Mouse (Mus musculus): ENCODE measurements around the gene Rnf43.

Rnf43 gene

GRCm38 (mm10) chr11:87677756-87678155, 15.2 kb downstream of the Rnf43 start:
- DNase-seq (ENCODE audit: low spot score) = no peak

- no peak for DNase-seq (ENCODE audit: low spot score)
Measured at GRCm38 (mm10) chr11:87678545-87678944, 16.0 kb downstream of the Rnf43 start.

DNA sequence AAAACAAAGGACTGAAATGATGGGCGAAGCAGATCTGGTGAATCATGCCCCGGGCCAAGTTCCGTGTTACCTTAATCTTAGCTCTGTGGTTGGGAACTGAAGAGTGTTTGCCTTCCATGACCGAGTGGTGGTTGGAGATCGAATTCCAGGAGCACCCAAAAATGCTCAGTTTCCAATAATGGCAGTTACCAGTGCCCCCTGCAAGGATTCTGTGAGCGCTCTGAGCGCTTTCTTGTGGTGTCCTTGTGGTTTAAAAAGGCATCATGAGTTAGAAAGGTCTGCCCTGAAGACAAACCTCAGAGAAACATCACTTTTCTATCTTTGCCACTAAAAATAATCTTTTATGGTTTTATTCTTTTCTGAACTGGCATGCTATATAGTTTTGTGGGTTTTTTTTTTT, 16.5 kb downstream of the Rnf43 start:
- no peak for DNase-seq (ENCODE audit: low spot score)

GRCm38 (mm10) chr11:87680786-87681185, 18.3 kb downstream of the Rnf43 start:
- DNase-seq (ENCODE audit: low spot score) = no peak

GRCm38 (mm10) chr11:87682096-87682495, 19.6 kb downstream of the Rnf43 start:
- DNase-seq (ENCODE audit: low spot score) = no peak

DNA sequence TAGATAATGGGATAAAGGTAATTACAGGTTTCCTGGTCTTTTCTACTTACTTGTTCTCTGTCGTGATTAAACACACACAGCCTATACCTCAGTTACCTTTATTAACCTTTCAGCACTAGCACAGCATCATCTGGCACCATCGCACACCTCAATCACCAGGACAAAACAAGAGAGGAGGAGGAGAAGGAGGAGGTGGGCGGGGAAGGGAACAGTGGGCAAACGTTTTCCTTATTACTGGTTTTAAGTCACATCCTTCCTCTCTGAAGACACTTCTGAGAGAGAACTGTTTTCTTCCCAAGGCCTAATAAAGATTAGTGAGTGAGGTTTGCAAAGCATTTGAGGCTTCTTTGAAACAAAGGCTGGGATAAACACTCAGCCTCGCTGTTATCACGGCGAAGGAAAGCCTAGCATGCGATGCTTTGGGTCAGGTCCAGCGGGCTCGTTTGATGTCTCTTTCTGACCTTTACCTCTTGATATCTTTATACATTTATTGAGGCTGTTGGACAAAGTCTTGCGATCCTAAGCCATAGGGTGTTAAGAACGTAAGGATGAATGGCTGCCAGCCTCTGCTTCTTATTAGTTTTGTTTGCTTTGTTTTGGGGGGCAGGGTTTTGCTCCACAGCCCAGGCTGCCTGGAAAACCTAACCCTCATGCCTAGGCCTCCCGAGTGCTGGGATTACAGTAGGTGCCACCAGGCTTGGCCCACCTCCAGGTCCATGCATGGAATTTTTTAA, 20.5 kb downstream of the Rnf43 start:
- no peak for DNase-seq (ENCODE audit: low spot score)

DNA sequence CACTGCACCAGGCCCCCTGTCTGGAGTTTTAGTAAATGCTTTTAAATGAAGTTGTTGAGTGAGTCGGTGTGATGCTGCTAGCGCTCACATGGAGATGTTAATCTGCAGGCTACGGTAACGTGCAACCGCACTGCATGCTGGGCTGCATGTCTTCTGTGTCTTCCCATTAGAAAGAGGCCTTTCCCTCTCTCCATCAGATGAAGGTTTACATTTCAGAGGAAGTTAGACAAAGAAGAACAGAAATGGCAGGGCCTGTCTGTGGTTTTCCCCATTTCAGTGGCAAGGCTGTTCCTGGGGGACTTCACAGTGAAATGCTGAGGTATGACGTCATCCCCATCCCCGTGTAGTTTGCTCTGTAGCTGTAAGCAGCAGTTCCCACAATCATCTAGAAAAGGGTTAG, 23.9 kb downstream of the Rnf43 start:
- no peak for DNase-seq (ENCODE audit: low spot score)

DNA sequence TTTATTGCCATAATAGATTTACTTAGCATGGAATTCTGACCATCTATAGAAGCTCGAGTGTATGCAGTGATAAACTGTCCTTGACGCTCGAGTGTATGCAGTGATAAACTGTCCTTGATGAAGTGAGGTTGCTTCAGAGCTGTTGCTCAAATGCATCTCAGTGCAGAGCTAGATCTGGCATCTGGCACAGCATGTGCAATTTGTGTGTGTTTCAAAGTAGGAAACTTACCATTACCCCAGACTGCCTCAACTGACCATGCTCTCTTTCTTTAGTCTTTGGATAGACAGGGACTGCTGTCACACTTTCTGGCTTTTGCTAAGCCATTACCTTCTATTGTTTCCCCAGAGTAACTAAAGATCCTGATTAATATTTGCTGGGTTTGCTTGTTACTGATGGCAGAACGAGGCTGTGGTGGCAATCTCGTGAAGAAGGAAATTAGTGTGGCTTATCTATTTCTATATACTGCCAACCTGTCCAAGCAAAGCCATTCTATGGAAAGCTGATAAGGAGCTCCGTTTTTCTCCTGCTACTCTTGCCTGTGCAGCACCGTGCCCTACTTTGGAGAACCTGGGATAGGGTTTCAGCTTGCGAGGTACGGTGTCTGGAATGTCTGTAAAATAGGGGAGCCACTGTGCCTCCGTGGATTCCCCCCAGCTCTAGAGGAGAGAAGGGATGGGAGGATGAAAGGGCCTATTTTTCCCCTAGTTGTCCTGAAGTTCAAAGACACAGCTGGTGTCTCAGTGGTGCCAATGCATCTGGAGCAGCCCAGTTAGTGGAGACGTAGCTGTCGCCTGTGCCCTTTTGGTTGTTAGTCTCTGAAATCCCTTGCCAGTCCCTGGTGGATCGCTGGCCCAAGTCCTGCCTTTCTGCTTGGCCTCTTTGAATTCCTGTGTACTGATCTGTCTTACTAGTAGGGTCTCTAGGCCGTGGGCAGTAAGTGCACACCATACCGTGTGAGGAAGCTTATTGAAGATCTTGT, 25.0 kb downstream of the Rnf43 start:
- no peak for DNase-seq (ENCODE audit: low spot score)

GRCm38 (mm10) chr11:87688478-87689203, 26.1 kb downstream of the Rnf43 start:
- no peak for DNase-seq (ENCODE audit: low spot score)

DNA sequence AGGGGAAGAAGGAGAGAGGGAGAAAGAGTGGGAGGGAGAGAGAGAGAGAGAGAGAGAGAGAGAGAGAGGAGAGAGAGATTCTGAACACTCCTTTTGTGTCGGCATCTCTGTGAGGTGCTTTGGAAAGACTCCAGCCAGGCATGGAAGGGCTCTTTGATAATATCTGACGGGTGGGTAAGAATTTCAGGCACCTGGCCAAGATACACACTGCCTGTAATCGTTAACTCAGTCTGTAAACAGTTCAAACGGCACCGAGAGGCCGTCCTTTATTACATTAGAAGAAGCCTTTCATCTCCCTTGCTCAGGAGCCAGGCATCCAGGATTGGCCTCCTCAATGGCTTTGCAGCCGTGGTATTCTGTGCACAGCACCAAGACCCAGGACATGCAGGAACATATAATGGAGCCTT, 26.9 kb downstream of the Rnf43 start:
- no peak for DNase-seq (ENCODE audit: low spot score)

- DNase-seq (ENCODE audit: low spot score) = no peak
Measured at GRCm38 (mm10) chr11:87690054-87690740, 27.7 kb downstream of the Rnf43 start.

DNA sequence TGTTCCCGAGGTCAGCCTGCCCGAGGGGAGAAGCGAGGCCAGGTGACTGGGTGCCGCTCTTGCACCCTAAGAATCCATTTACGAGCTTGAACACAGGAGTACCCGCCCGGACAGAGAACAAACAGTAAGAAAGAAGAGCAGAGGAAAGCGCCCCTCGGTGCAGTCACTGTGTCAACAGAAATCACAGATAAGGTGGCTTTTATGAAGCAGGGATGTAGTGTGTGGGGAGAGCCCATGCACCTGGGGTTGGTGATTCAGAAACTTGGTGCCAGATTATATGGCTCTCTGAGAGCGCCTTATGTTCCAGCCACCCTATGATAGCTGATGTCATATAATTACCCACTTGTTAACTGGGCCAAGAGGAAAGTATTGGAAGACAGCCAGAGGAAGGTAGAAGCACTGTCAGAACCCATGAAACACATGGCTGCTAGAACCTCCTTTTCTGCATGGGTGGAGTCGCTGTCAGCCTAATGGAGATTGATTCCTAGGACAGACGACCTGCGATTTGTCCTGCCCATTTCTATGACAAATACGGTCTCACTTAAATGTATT, 34.7 kb downstream of the Rnf43 start:
- DNase-seq (ENCODE audit: low spot score) = no peak

- no peak for DNase-seq (ENCODE audit: low spot score)
Measured at GRCm38 (mm10) chr11:87698126-87698525, 35.6 kb downstream of the Rnf43 start.

GRCm38 (mm10) chr11:87701108-87701507, 38.6 kb downstream of the Rnf43 start:
- DNase-seq (ENCODE audit: low spot score) = no peak

DNA sequence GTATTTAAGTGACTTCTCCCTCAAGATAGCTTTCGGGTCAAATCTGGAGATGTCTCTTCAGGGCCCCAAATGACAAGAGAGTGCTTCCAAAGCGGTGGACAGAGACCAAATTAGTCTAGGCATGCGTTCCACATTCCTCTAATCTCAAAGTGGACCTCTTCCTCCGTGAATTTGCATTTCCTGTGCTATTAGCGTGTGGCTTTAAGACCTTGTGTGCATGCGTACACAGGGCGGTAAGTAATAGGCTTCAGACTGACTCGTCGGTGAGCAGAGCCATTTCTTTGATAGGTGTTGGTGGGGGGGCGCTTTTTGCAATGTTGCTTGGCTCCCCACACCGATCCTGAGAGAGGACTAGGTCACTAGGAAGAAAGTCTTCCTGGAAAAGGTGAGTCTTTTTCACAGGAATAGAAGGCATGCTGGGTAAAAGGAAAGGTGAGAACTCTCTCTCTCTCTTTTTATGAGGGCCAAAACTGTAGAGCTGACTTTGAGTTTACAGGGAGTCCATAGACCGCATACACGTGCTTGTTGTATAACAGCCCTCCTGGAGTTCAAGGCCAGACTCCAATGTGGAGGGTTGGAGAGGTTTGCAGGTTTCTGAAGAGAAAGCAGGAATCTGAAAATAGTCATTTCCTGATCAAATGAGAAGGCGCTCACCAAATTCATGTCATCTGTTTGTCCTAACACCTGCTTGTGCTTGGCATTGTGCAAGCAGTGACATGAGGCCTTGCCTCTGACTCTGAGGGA, 39.5 kb downstream of the Rnf43 start:
- DNase-seq (ENCODE audit: low spot score) = no peak

- DNase-seq (ENCODE audit: low spot score) = peak; percentile 55
Measured at GRCm38 (mm10) chr11:87703654-87704053, 41.1 kb downstream of the Rnf43 start.

DNA sequence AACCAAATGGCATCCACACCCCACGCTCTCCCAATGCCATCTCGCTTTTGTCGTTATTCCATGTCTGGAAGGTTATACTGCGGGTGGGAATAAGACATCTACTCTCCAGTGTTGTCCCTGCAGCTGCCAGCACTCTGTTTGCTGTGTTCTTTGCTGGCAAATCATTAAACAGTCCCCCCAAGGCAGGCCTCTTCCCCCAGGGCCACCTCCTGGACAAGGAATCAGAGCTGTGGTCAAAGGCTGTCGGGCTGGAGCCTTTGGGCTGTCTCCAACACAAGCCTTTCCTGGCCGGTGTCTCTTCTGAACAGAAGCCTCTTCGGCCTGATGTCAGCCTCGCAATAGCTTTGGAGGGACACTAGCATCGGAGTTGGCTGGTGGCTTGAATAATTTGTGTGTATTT, 41.8 kb downstream of the Rnf43 start:
- DNase-seq (ENCODE audit: low spot score) = no peak

GRCm38 (mm10) chr11:87707570-87707969, 45.0 kb downstream of the Rnf43 start:
- no peak for DNase-seq (ENCODE audit: low spot score)

DNA sequence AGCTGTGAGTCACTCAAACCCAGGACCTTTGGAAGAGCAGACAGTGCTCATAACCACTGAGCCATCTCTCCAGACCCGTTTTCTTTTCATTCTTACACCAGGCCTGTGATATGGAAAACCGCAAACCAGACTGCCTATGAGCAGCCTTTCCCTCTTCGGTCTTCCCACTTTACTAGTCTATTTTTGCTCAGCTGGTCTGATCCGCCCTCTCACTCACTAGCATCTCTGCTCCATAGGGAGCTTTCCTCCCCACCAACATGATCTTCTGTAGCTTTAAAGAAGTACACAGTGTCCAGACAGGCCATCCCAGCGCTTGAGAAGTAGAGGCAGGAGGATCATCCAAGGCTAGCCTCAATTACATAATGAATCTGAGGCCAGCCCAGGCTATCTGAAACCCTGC, 46.5 kb downstream of the Rnf43 start:
- no peak for DNase-seq (ENCODE audit: low spot score)

DNA sequence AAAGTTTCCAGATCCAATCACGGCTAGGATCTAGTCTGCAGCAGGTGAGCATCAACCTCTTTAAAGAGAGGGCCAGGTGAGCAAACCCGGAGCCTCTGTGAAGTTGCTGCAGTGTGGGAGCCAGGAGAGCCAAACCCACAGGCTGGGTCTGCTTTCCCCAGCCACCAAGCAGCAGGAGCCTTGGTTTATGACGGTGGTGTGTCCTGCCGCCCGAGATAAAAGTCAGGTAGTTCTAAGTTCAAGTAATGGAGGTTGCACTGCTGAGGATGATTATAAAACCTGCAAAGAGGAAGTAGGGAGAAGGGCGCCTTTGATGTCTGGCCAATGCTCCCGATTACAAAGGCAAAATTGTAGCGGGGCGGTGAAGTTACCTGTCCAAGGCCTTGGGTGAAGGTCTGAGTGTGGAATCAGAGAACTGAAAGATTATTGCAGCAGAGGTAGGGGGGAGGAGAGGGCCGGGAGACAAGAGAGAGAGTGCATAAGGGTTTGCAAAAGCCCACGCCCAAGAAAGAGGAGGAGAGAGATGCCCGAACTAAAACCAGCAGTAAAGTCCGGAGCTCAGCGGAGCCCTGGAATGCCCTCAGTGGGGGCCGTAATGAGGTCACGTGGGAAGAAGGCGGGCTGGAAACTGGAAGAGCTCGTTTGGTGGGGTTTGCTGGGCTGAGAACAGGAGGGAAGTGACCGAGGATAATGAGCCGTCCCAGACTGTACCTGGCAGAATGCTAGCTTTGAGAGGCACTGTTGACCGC, 47.2 kb downstream of the Rnf43 start:
- no peak for DNase-seq (ENCODE audit: low spot score)

All from c-Kit-positive CD71-positive TER-119-positive erythroid progenitor cells, embryonic 14.5 days (primary cell).